Mouse (Mus musculus) ES-E14 (cell line): Measurements from ENCODE around the gene Ube2g1. TPM values are rescaled to one million over a fixed set of nuclear protein-coding genes. Genes with fewer than 3 reads are reported as not detected.
"Not testable (repeated sequence)": the region's sequence is repeated elsewhere in the genome, so short reads cannot be mapped to it uniquely, and the experiment has no call there.

Experiments used
- DNase-seq: peaks from one replicate; pipeline ENCODE4 v3.0.0-alpha.2; 2013; ENCODE audit warnings: low read depth, low spot score
- H3K27ac ChIP-seq: 2 replicates; pipeline ENCODE4 v1.5.1; 2012; ENCODE audit warnings: low read depth, mild to moderate bottlenecking, low read length, moderate library complexity, mixed read lengths; ENCODE audit not compliant: poor library complexity, insufficient read depth, severe bottlenecking
- H3K36me3 ChIP-seq: 2 replicates; pipeline ENCODE4 v1.6.1; 2012; ENCODE audit warnings: mild to moderate bottlenecking, low read length, moderate library complexity, mixed read lengths; ENCODE audit not compliant: control insufficient read depth, poor library complexity, insufficient read depth, severe bottlenecking
- H3K4me1 ChIP-seq, 2 experiments: fragments of 150-350 bp in 1 of 2; sonication (generic) in 1 of 2; 2 replicates each; pipeline ENCODE4 v1.6.1; 2012; ENCODE audit warnings: low read length in 2 of 2, mild to moderate bottlenecking in 1 of 2, mixed read lengths in 1 of 2; ENCODE audit not compliant: control insufficient read depth in 2 of 2, insufficient read depth in 2 of 2, poor library complexity in 1 of 2
- H3K4me3 ChIP-seq, 2 experiments: fragments of 150-350 bp in 1 of 2; sonication (generic) in 1 of 2; 2 replicates each; pipeline ENCODE4 v1.5.1; 2012; ENCODE audit warnings: low read length in 2 of 2, low read depth in 1 of 2, mild to moderate bottlenecking in 1 of 2, mixed read lengths in 1 of 2; ENCODE audit not compliant: insufficient read depth in 1 of 2, poor library complexity in 1 of 2, severe bottlenecking in 1 of 2
- H3K9ac ChIP-seq: 2 replicates; pipeline ENCODE4 v1.6.1; 2012; ENCODE audit warnings: low read depth, mild to moderate bottlenecking, low read length, mixed read lengths; ENCODE audit not compliant: poor library complexity, insufficient read depth, severe bottlenecking
- H3K9me3 ChIP-seq: fragments of 150-350 bp; sonication (generic); 2 replicates; pipeline ENCODE4 v1.6.1; 2012; ENCODE audit warnings: low read depth, mild to moderate bottlenecking, low read length; ENCODE audit not compliant: control insufficient read depth, insufficient read depth
- CHD2 ChIP-seq: IDR thresholded peaks from 2 replicates; pipeline ENCODE4 v1.6.1; 2014; ENCODE audit warnings: mild to moderate bottlenecking, low read depth, low read length, inconsistent platforms
- HCFC1 ChIP-seq: IDR thresholded peaks from 2 replicates; pipeline ENCODE4 v1.6.1; 2012; ENCODE audit warnings: low read length, inconsistent platforms, borderline replicate concordance; ENCODE audit not compliant: insufficient read depth
- MAFK ChIP-seq: IDR thresholded peaks from 2 replicates; pipeline ENCODE4 v1.6.1; 2014; ENCODE audit warnings: mild to moderate bottlenecking, low read depth, low read length, inconsistent platforms; ENCODE audit not compliant: insufficient read depth
- ZC3H11A ChIP-seq: IDR thresholded peaks from 2 replicates; pipeline ENCODE4 v1.6.1; 2012; ENCODE audit warnings: low read depth, mild to moderate bottlenecking, inconsistent platforms, low read length, borderline replicate concordance
- ZNF384 ChIP-seq: IDR thresholded peaks from 2 replicates; pipeline ENCODE4 v1.6.1; 2012; ENCODE audit warnings: low read depth, low read length, inconsistent platforms
- in situ Hi-C, 2 experiments: fragments of 600-800 bp; cut with MboI; formaldehyde crosslinking; loops; one replicate each; pipeline ENCODE4 v1.15.1; 2025; ENCODE audit warnings: low sequenced_read_pairs in 2 of 2, inconsistent platforms in 1 of 2; ENCODE audit not compliant: unreplicated experiment in 2 of 2
- total RNA-seq: library from RNA; depleted of rRNA; stranded (reverse); fragments of 300-350 nt; gene quantifications from 2 replicates; pipeline ENCODE4 v1.2.3, GENCODE M21; 2012

The Ube2g1 gene
- total RNA-seq, 1 experiment: 27.9 TPM

GRCm38 (mm10) chr11:72608071-72608679 lies 1.1 kb downstream of the Ube2g1 start:
- in situ Hi-C loops: no loop called here
- Histone ChIP-seq H3K4me3 (peak overlapping the region; percentile 89 to 95), H3K9me3 (no peaks in the 10 kb centered on the region), H3K9ac (peak overlapping the region; percentile 92), H3K27ac (peak overlapping the region; percentile 94), H3K36me3 (no peaks in the 10 kb centered on the region), H3K4me1 (peaks cover 0 to 2% of the 10 kb centered on the region in 2 experiments; a peak in 2 of 4 replicates)
- TF ChIP-seq HCFC1 (no peak; the same call in 1 of the 2 replicates), CHD2 (0 out of 2 replicates have a peak, but pooled peaks have one; percentile 21), ZNF384 (no peak), MAFK (no peak), ZC3H11A (no peak)
- peak; percentile 95 for DNase-seq

GRCm38 (mm10) chr11:72609242-72609641 lies 2.2 kb downstream of the Ube2g1 start:
- in situ Hi-C loops: no loop called here

DNA sequence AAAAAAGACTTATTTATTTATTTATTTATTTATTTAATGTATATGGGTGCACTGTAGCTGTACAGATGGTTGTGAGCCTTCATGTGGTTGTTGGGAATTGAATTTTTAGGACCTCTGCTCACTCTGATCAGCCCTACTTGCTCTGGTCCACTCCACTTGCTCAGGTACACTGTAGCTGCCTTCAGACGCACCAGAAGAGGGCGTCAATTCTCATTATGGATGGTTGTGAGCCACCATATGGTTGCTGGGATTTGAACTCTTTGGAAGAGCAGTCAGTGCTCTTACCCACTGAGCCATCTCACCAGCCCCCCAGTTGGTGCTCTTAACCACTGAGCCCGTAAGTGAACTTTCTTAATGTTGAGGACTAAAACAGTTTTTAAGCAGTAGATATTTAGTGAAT lies 7.3 kb downstream of the Ube2g1 start:
- H3K27ac ChIP-seq, DNase-seq, H3K36me3 ChIP-seq, H3K9ac ChIP-seq, in situ Hi-C loops, H3K4me3 ChIP-seq, H3K9me3 ChIP-seq: not testable (repeated sequence)
- peaks cover 7 to 13% of the 10 kb centered on the region in 2 experiments; a peak in 2 of 4 replicates for H3K4me1 ChIP-seq

More at GRCm38 (mm10) chr11:72609242-72609641, 2.2 kb downstream of the Ube2g1 start:
- H3K27ac ChIP-seq: no peak overlapping the region
- TF ChIP-seq HCFC1 (no peak), ZC3H11A (no peak), MAFK (no peak), CHD2 (no peak), ZNF384 (no peak)
- peaks cover 0 to 2% of the 10 kb centered on the region in 2 experiments; a peak in 2 of 4 replicates for H3K4me1 ChIP-seq
- peak overlapping the region in 1 of 2 experiments; percentile 89; a peak in 2 of 4 replicates for H3K4me3 ChIP-seq
- no peaks in the 10 kb centered on the region for H3K36me3 ChIP-seq
- DNase-seq: no peak
- no peaks in the 10 kb centered on the region for H3K9me3 ChIP-seq
- H3K9ac ChIP-seq: no peak overlapping the region

DNA sequence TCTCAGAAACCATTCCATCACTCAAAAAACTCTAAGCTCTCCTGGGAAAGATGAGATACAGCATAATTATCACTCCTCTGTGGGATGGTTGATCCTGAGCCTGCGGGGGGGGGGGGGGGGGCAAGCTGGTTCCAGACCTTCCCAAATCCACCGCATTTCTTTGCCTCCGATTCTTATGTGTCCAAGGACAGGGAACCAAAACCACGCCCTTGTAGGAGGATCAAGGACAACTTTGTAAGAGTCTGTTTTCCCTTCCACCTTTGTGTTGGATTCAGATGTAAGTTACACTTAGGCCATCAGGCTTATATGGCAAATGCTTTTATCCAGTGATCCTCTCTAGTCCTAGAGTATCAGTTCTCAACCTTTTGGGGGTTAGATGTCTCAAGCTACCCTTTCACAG lies 8.8 kb downstream of the Ube2g1 start:
- Histone ChIP-seq H3K36me3 (peaks cover 7% of the 10 kb centered on the region), H3K9me3 (no peaks in the 10 kb centered on the region), H3K27ac (no peak overlapping the region), H3K9ac (no peak overlapping the region), H3K4me1 (peaks cover 11% of the 10 kb centered on the region in 2 experiments; a peak in 3 of 4 replicates), H3K4me3 (no peak overlapping the region)
- in situ Hi-C loops: no loop called here
- DNase-seq: no peak
- no peak for TF ChIP-seq MAFK
- TF ChIP-seq HCFC1: no peak
- no peak for TF ChIP-seq ZC3H11A
- no peak for TF ChIP-seq ZNF384
- no peak for TF ChIP-seq CHD2

DNA sequence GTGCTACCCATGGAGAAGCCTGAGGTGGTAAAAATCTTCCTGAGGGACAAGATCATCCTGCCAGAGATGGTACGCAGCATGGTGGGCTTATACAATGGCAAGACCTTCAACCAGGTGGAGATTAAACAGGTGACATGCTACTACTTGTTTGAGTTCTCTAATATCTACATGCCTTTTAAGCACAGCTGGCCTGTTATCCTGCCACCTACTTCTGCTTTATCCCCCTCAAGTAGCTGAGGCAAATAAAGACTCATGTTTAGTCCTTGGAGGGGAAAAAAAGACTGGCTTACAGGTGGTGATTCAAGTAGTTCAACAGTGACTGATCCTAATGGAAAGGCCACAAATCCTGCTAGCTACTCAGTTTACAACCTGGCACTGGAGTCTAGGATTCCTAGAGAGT lies 11.4 kb downstream of the Ube2g1 start:
- H3K9ac ChIP-seq: no peak overlapping the region
- peaks cover 11% of the 10 kb centered on the region in 2 experiments; a peak in 3 of 4 replicates for H3K4me1 ChIP-seq
- no peak overlapping the region for H3K4me3 ChIP-seq
- in situ Hi-C loops: no loop called here
- H3K36me3 ChIP-seq: peaks cover 7% of the 10 kb centered on the region
- no peak for TF ChIP-seq HCFC1
- TF ChIP-seq CHD2: no peak
- TF ChIP-seq ZC3H11A: no peak
- no peak for TF ChIP-seq MAFK
- TF ChIP-seq ZNF384: no peak
- no peaks in the 10 kb centered on the region for H3K9me3 ChIP-seq
- DNase-seq: no peak
- H3K27ac ChIP-seq: 0 out of 2 replicates have a peak overlapping the region, but pooled peaks have one; percentile 36
